Mouse (Mus musculus) lung, postnatal 36 days (tissue): ENCODE results near the gene Luc7l3.
"Not testable (repeated sequence)": the region's sequence is repeated elsewhere in the genome, so short reads cannot be mapped to it uniquely, and the experiment has no call there.

Experiments used
- DNase-seq: peaks from one replicate; pipeline ENCODE4 v3.0.0; 2022; ENCODE audit warnings: mixed read lengths

Luc7l3 gene

GRCm38 (mm10) chr11:94290062-94290740, 31.6 kb downstream of the Luc7l3 start:
- no peak for DNase-seq

GRCm38 (mm10) chr11:94287105-94287504, 34.7 kb downstream of the Luc7l3 start:
- DNase-seq, result no peak

- DNase-seq, result peak; percentile 86
These were observed 35.8 kb downstream of the Luc7l3 start for GRCm38 (mm10) chr11:94285886-94286574.

GRCm38 (mm10) chr11:94283536-94284099, 38.2 kb downstream of the Luc7l3 start:
- DNase-seq, result no peak

DNA sequence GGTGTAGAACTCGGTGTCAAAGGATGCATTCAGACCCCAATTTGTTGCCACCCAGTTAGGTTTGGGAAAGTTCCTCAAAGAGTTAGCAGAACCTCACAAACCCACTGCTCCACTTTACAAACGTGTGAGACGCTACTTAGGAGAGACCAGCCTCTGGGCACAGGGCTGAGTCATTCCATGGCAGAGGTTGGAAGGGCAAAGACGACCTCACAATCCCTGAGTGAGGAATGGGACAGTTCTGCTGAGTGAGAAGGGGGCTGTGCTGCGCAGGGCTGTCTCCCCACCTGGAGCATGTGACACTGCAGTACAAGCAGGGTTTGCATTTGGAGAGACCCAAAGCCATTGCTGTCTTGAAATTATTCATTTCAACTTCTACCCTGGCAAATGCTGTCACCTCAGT, 39.5 kb downstream of the Luc7l3 start:
- DNase-seq, result no peak

GRCm38 (mm10) chr11:94281199-94282181, 40.3 kb downstream of the Luc7l3 start, which contains the start of gene Gm21885:
Gm21885 (plus strand) TSS chr11:94281873.
- no peak for DNase-seq

DNA sequence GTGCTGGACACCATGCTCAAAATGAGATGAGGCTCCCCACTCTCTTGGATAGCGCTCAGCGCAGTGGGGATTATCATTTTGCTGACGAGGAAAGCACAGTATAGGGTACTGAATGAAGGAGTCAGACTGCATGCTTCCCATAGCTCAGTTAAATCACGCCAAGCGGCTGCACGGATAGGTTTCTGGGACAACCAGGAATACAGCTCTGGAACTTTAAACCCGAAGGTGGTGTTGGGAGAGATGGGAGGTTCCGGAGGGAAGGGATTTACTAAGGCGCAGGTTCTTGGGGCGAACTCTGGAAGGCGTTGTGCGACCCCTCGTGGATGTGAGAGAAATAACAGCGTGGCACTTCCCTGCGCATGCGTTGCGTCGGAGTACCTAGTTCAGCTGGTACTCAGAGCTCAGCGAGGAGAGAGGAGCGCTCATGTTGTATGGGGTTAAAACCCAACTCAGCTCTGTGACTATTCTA, 44.9 kb downstream of the Luc7l3 start:
- DNase-seq, result peak; percentile 91

- DNase-seq, result no peak
These were observed 46.1 kb downstream of the Luc7l3 start for GRCm38 (mm10) chr11:94275686-94276085.

- no peak for DNase-seq
These were observed 46.6 kb downstream of the Luc7l3 start for GRCm38 (mm10) chr11:94275226-94275625.

DNA sequence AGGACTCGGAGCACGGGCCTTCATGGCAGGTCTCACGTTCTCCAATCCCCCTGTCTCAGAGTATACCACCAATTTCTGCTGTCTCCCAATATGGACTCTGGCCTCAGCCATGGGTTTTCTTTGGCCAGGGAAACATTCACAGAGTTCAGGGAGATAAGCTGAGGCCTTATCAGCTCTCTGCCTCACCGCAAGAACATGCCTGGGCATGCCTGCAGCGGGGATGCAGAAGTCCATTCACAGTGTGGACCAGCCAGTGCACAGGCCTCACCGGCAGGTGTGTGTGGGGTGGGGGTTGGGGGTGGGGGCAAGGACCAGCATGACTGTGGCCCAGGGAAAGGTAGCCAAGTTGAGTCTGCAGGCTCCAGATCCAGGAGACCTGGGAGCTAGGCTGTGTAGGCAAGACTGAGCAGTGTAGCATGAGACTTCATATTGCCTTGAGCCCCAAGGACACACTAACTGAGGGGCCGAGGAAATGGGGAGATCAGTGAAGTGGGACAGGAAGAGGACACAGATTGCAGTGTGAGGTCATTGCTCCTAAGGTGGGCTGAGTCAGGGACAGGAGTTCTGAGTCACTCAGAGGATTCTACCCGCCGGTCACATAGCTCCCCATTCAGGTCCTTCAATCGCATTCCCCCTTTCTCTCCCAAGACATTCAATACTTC, 47.5 kb downstream of the Luc7l3 start:
- no peak for DNase-seq

GRCm38 (mm10) chr11:94272960-94273927, 48.5 kb downstream of the Luc7l3 start:
- no peak for DNase-seq

- DNase-seq, result no peak
These were observed 50.8 kb downstream of the Luc7l3 start for GRCm38 (mm10) chr11:94271015-94271414.

- no peak for DNase-seq
These were observed 51.9 kb downstream of the Luc7l3 start for GRCm38 (mm10) chr11:94269906-94270305.

GRCm38 (mm10) chr11:94268761-94269160, 53.0 kb downstream of the Luc7l3 start:
- DNase-seq, result no peak

DNA sequence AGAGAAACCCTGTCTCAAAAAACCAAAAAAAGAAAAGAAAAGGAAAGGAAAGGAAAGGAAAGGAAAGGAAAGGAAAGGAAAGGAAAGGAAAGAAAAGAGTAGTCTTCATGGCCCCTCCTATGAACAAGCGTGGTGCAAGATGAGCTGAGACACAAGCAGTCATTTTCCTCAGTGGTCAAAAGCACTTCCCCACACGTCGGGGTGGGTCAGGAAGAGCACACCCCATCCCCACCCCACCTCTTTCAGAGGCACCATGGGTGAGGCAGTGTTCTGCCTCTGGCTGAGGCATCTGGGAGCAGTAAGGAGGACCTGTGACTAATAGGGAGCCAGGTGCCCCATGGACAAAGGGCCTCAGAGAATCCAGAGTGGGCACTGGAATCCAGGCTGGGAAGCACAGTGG, 55.6 kb downstream of the Luc7l3 start:
- DNase-seq, result not testable (repeated sequence)

GRCm38 (mm10) chr11:94265134-94265785, 56.5 kb downstream of the Luc7l3 start:
- DNase-seq, result peak; percentile 77

- no peak for DNase-seq
These were observed 60.0 kb downstream of the Luc7l3 start for GRCm38 (mm10) chr11:94261585-94262370.

DNA sequence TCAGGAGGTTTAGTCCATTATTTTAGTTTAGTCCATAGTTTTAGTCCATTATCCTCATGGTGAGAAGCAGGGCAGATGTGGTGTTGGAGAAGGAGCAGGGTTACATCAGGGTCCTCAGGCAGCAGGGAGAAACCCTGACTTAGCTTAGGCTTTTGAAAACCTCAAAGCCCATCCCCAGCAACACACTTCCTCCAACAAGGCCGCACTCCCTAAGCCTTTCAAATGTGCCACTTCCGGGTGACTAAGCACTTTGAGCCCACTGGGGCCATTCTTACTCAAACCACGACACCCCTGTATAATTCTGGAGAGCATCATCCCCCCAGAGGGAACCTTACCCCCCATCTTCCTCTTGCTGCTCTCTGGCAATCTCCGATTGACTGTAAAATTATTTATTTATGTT, 62.0 kb downstream of the Luc7l3 start:
- no peak for DNase-seq

DNA sequence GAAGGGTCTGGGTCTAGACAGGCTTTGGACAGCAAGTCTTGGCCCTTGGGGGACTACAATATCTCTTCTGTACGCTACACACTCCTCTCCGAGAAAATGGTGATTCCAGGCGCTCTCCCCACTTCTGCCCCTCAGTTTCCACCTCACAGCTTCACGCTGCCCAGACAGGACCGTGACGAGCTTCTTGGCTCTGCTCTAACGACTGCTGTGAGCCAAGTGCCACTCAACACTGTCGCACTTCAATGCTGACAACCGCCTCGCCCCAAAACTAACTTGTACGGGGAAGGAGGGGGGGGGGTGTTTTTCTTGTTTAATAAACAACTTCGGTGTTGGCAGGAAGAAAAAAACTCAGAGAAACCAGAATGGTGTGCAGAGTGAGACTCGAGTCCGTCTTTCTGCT, 63.8 kb downstream of the Luc7l3 start:
- DNase-seq, result peak; percentile 30

- no peak for DNase-seq
These were observed 66.1 kb downstream of the Luc7l3 start for GRCm38 (mm10) chr11:94255733-94256132.
